Mouse (Mus musculus) MEL (cell line): ENCODE measurements at regions not wholly inside any gene's neighbourhood (a gene's known extent, or its start where the extent isn't known, plus 50 kb on each side); places are given as distances from the start of the nearest gene placed in this dataset.

Source experiments
- CTCF ChIP-seq, 3 experiments: IDR thresholded peaks in 2 of 3; conservative IDR thresholded peaks in 1 of 3; 2 replicates each; pipeline ENCODE4 v1.5.1; 2011 to 2012; ENCODE audit warnings: low read length in 3 of 3, low read depth in 2 of 3, mild to moderate bottlenecking in 2 of 3, improper control_type of control experiment in 1 of 3, inconsistent platforms in 1 of 3, mixed read lengths in 1 of 3, moderate library complexity in 1 of 3; ENCODE audit not compliant: control insufficient read depth in 1 of 3, insufficient read depth in 1 of 3, poor library complexity in 1 of 3, severe bottlenecking in 1 of 3
- E2F4 ChIP-seq: IDR thresholded peaks from 2 replicates; pipeline ENCODE4 v1.6.1; 2011; ENCODE audit warnings: low read depth, low read length, improper control_type of control experiment, borderline replicate concordance
- EP300 ChIP-seq, 2 experiments: IDR thresholded peaks; 2 replicates each; pipeline ENCODE4 v1.6.1; 2011; ENCODE audit warnings: improper control_type of control experiment in 2 of 2, low read length in 2 of 2, low read depth in 1 of 2, mild to moderate bottlenecking in 1 of 2
- GATA1 ChIP-seq: IDR thresholded peaks from 2 replicates; pipeline ENCODE4 v1.6.1; 2011; ENCODE audit warnings: low read depth, low read length, improper control_type of control experiment
- MYC ChIP-seq: IDR thresholded peaks from 2 replicates; pipeline ENCODE4 v1.6.1; 2011; ENCODE audit warnings: low read depth, mild to moderate bottlenecking, low read length, improper control_type of control experiment, moderate library complexity
- NRF1 ChIP-seq: IDR thresholded peaks from 2 replicates; pipeline ENCODE4 v1.6.1; 2014; ENCODE audit warnings: low read depth, mild to moderate bottlenecking, inconsistent platforms, low read length, improper control_type of control experiment, moderate library complexity; ENCODE audit not compliant: poor library complexity, insufficient read depth, severe bottlenecking
- POLR2A ChIP-seq, 2 experiments: IDR thresholded peaks; 2 replicates each; pipeline ENCODE4 v1.6.1; 2011 to 2012; ENCODE audit warnings: low read length in 2 of 2, mild to moderate bottlenecking in 2 of 2, control low read depth in 1 of 2, improper control_type of control experiment in 1 of 2, low read depth in 1 of 2, moderate library complexity in 1 of 2; ENCODE audit not compliant: control insufficient read depth in 1 of 2, insufficient read depth in 1 of 2, poor library complexity in 1 of 2
- POLR2AphosphoS5 ChIP-seq: IDR thresholded peaks from 2 replicates; pipeline ENCODE4 v1.6.1; 2012; ENCODE audit warnings: low read depth, borderline replicate concordance, mild to moderate bottlenecking, inconsistent platforms, low read length, moderate library complexity, mixed read lengths
- SIN3A ChIP-seq: IDR thresholded peaks from 2 replicates; pipeline ENCODE4 v1.6.1; 2012; ENCODE audit warnings: low read length, improper control_type of control experiment, inconsistent platforms
- SMC3 ChIP-seq: IDR thresholded peaks from 2 replicates; pipeline ENCODE4 v1.6.1; 2011; ENCODE audit warnings: low read depth, low read length, improper control_type of control experiment

DNA sequence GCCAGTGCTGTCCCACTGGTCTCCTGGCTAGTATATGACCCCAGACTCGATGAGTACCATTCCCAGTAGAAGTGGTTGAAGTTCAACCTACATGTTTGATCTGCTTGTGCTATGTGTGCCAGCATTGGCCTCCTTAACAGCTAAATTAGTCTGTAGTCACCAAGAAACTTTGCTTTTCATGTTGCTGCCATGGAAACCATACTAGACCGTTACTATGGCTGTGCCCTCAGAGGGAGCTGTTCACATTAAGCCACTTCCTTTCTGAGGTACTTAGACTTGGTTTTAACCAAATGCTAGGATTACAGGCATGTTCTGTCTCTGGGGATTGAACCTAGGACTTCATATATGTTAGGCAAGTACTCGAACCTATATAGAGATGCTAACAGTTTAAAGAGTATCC is 191.8 kb upstream of the Nabp1 start:
- TF ChIP-seq CTCF (IDR thresholded peaks at IDR 0.05 in 2 of 3, conservative IDR thresholded peaks at IDR 0.05 in 1 of 3; ENCODE audit: control insufficient read depth in 1 of 3, insufficient read depth in 1 of 3, low read depth in 2 of 3, low read length in 3 of 3, poor library complexity in 1 of 3, severe bottlenecking in 1 of 3), result no peak
- TF ChIP-seq POLR2A (IDR thresholded peaks at IDR 0.05; ENCODE audit: control insufficient read depth in 1 of 2, insufficient read depth in 1 of 2, low read depth in 1 of 2, low read length in 2 of 2, poor library complexity in 1 of 2), result no peak
- TF ChIP-seq SIN3A, result no peak
- no peak for TF ChIP-seq EP300 (IDR thresholded peaks at IDR 0.05; ENCODE audit: low read depth in 1 of 2, low read length in 2 of 2)
- TF ChIP-seq POLR2AphosphoS5, result no peak
- no peak for TF ChIP-seq GATA1
- TF ChIP-seq MYC, result no peak
- no peak for TF ChIP-seq NRF1
- no peak for TF ChIP-seq SMC3
- TF ChIP-seq E2F4, result no peak
